Mouse (Mus musculus) kidney, embryonic 14.5 days (tissue): ENCODE results near the gene Cltc. TPM values are rescaled to one million over a fixed set of nuclear protein-coding genes. Genes with fewer than 3 reads are reported as not detected.

Experiments
- ATAC-seq: fragments of 200-750 bp; cut with Nextera tagmentation; 2 replicates; pipeline ENCODE4 v1.8.0; 2017; ENCODE audit warnings: moderate number of reproducible peaks, mild to moderate bottlenecking, moderate TSS enrichment, moderate library complexity; ENCODE audit not compliant: low FRiP score, low TSS enrichment
- H3K27ac ChIP-seq: fragments of 300-500 bp; sonication (generic); 2 replicates; pipeline ENCODE4 v1.5.1; 2014; ENCODE audit warnings: low read depth, mild to moderate bottlenecking, low read length, moderate library complexity, mixed read lengths
- H3K27me3 ChIP-seq: fragments of 300-500 bp; sonication (generic); 2 replicates; pipeline ENCODE4 v1.6.1; 2014; ENCODE audit warnings: mild to moderate bottlenecking, low read length; ENCODE audit not compliant: control insufficient read depth, insufficient read depth
- H3K36me3 ChIP-seq: fragments of 300-500 bp; sonication (generic); 2 replicates; pipeline ENCODE4 v1.6.1; 2014; ENCODE audit warnings: low read length, mixed read lengths; ENCODE audit not compliant: control insufficient read depth, insufficient read depth
- H3K4me1 ChIP-seq: fragments of 300-500 bp; sonication (generic); 2 replicates; pipeline ENCODE4 v1.6.1; 2014; ENCODE audit warnings: low read length, mixed read lengths; ENCODE audit not compliant: control insufficient read depth, insufficient read depth
- H3K4me2 ChIP-seq: fragments of 300-500 bp; sonication (generic); replicated peaks from 2 replicates; pipeline ENCODE4 v1.6.1; 2014; ENCODE audit warnings: low read depth, mild to moderate bottlenecking, low read length
- H3K4me3 ChIP-seq: fragments of 300-500 bp; sonication (generic); 2 replicates; pipeline ENCODE4 v1.5.1; 2014; ENCODE audit warnings: mild to moderate bottlenecking, low read length
- H3K9ac ChIP-seq: fragments of 300-500 bp; sonication (generic); 2 replicates; pipeline ENCODE4 v1.6.1; 2014; ENCODE audit warnings: low read depth, mild to moderate bottlenecking, low read length, moderate library complexity
- H3K9me3 ChIP-seq: fragments of 300-500 bp; sonication (generic); 2 replicates; pipeline ENCODE4 v1.6.1; 2016; ENCODE audit warnings: low read length; ENCODE audit not compliant: control insufficient read depth
- WGBS: fragments of 180-500 bp; shearing (Covaris S2); extraction: QIAGEN DNeasy Blood & Tissue Kit; methylation state at CpG from one replicate; pipeline ENCODE4 v1.1.7; 2014; 5-methylcytosine and 5-hydroxymethylcytosine counted together
- polyA plus RNA-seq: library from polyadenylated mRNA; unstranded; fragments of >200 nt; fragmentation: Nextera tagmentation; extraction: Ambion mirVana; gene quantifications from 2 replicates; pipeline ENCODE4 v1.2.1, GENCODE M21; 2014

Cltc gene
- polyA plus RNA-seq, 1 experiment from 2014 or later = 200 TPM

DNA sequence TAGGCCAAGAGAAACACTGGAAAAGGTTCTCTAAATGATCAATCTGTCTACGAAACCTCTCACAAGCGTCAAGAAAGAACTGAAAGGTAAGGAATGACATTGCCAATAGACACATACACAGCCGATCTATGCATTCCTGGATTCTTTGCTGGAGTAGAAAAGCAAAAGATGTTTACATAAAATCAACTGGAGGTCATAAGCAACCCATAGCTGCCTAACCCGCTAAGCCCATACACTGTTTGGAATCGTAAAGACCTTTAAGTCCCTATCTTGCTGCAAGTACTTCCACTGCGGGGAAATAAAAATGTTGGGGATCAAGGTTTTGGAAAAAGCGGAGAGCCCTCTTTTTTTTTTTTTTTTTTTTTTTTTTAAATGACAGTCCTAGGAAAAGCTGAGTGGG, 74.5 kb downstream of the Cltc start:
- H3K27ac ChIP-seq = no peak overlapping the region; the same call in 1 of the 2 replicates
- H3K27me3 ChIP-seq = no peaks in the 10 kb centered on the region
- H3K36me3 ChIP-seq = peaks cover 9% of the 10 kb centered on the region; the same call in 1 of the 2 replicates
- no peak for ATAC-seq
- peak overlapping the region; percentile 75 for H3K4me2 ChIP-seq
- WGBS = 36% methylated on average over 7 of the region's 7 CpGs
- peak overlapping the region; percentile 86 for H3K9ac ChIP-seq
- H3K9me3 ChIP-seq = no peaks in the 10 kb centered on the region
- H3K4me3 ChIP-seq = peak overlapping the region; percentile 88
- peaks cover 25% of the 10 kb centered on the region for H3K4me1 ChIP-seq

DNA sequence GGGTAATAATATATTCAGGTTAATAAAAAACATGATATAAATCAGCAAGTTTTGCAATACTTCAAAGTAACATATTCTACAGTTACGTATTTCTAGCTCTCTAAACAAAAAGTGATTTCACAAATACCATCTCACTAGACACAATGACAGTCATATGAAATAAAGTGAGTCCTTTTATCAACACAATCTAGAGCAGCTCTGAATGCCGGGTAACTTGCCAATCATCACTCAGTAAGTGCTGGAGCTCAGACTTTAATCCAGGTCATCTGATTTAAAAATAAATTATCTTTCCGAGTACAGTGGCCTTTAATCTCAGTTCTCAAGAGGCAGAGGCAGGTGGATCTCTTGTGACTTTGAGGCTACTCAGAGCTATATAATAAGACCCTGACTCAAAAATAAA, 75.9 kb downstream of the Cltc start:
- peaks cover 25% of the 10 kb centered on the region for H3K4me1 ChIP-seq
- no peak overlapping the region; the same call in 1 of the 2 replicates for H3K4me2 ChIP-seq
- no peak overlapping the region for H3K9ac ChIP-seq
- ATAC-seq = no peak
- no peaks in the 10 kb centered on the region for H3K27me3 ChIP-seq
- no peak overlapping the region for H3K27ac ChIP-seq
- H3K36me3 ChIP-seq = no peaks in the 10 kb centered on the region
- H3K9me3 ChIP-seq = no peaks in the 10 kb centered on the region
- no peak overlapping the region for H3K4me3 ChIP-seq
- WGBS = 84% methylated on average over 3 of the region's 3 CpGs

DNA sequence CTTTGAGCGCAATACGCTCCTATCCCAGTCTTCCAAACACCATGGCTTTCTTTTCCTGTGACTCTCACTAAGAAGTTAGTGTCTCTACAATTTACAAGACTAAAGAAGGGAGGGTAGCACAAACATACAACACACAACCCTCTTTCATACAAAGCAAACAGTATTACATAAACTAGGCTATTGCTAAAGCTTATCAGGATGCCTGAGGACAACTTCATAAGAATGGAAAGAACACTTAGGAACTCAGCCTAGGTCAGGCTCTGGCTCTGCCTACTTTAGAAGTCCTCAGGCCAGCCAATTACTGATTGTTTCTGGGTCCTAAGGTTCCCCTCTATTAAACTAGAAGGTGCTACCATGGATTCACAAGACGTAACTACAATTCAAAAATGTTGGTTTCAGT, 76.6 kb downstream of the Cltc start:
- Histone ChIP-seq H3K27ac (no peak overlapping the region), H3K9me3 (no peaks in the 10 kb centered on the region), H3K4me2 (no peak overlapping the region), H3K4me1 (peaks cover 25% of the 10 kb centered on the region), H3K36me3 (no peaks in the 10 kb centered on the region), H3K9ac (no peak overlapping the region), H3K27me3 (no peaks in the 10 kb centered on the region), H3K4me3 (no peak overlapping the region)
- no peak for ATAC-seq
- 92% methylated on average over 3 of the region's 3 CpGs for WGBS

DNA sequence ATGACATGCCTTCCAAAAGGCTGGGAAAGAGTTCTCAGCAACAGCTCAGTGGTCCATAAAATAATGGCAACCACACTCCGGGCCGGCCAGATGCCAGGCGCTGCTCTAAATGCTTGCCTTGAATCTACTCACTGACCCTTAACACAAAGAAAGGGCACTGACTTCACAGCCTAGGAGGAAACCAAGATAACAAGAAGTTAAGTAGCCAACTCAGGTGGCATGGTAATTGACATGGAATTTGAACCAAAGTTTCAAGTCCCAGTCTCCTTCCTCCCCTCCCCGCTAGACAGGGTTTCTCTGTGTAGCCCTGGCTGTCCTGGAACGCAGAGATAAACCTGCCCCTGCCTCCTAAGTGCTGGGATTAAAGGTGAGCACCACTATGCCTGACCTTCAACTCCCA, 78.4 kb downstream of the Cltc start:
- Histone ChIP-seq H3K36me3 (no peaks in the 10 kb centered on the region), H3K27ac (peak overlapping the region; percentile 37; the same call in 1 of the 2 replicates), H3K27me3 (no peaks in the 10 kb centered on the region), H3K4me3 (no peak overlapping the region), H3K4me1 (peaks cover 14% of the 10 kb centered on the region; the same call in 1 of the 2 replicates), H3K9me3 (no peaks in the 10 kb centered on the region), H3K4me2 (no peak overlapping the region), H3K9ac (no peak overlapping the region)
- 39% methylated on average over 5 of the region's 5 CpGs for WGBS
- ATAC-seq = no peak

DNA sequence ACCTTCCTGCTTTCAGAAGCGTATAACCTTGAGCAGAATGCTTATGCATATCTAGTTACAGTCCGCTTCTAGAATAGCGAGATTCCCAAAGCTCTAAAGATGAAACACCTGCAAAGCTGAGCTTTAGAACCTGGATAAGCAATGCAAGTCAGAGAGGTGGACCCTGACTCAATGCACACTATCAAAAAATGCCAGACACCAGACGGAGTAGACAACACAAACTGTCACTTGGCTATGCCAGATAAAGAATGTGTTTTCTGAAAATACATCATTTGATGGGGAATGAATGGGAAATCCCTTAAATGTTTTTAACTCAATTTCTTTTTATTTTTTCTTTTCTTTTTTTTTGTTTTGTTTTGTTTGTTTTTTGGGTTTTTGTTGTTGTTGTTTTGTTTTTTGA, 81.8 kb downstream of the Cltc start:
- H3K27me3 ChIP-seq = no peaks in the 10 kb centered on the region
- no peak for ATAC-seq
- H3K27ac ChIP-seq = no peak overlapping the region
- no peak overlapping the region for H3K4me3 ChIP-seq
- H3K4me2 ChIP-seq = no peak overlapping the region
- 87% methylated on average over 4 of the region's 4 CpGs for WGBS
- peaks cover 5% of the 10 kb centered on the region; the same call in 1 of the 2 replicates for H3K4me1 ChIP-seq
- H3K9me3 ChIP-seq = no peaks in the 10 kb centered on the region
- H3K36me3 ChIP-seq = no peaks in the 10 kb centered on the region
- H3K9ac ChIP-seq = no peak overlapping the region

DNA sequence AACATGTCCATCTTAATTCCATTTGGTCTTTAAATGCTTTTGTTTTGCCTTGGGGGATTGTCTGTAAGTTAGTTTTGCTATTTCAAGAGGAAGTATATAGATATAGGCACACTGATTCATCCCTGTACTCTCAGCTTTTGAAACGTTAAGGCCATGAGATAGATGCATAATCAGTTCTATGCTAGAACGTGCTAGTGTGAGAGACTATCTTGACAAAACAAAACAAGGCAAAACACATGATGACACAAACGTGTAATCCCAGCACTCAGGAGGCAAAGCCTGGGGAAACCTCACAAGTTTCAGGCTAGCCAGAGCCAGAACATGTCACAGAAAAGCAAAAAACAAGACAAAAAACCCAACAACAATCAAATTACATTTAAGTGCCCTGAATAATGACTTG, 84.6 kb downstream of the Cltc start:
- Histone ChIP-seq H3K9me3 (no peaks in the 10 kb centered on the region), H3K36me3 (no peaks in the 10 kb centered on the region), H3K4me2 (no peak overlapping the region), H3K4me1 (no peaks in the 10 kb centered on the region), H3K27me3 (no peaks in the 10 kb centered on the region), H3K9ac (no peak overlapping the region), H3K4me3 (no peak overlapping the region), H3K27ac (no peak overlapping the region)
- WGBS = 73% methylated on average over 3 of the region's 3 CpGs
- no peak for ATAC-seq

DNA sequence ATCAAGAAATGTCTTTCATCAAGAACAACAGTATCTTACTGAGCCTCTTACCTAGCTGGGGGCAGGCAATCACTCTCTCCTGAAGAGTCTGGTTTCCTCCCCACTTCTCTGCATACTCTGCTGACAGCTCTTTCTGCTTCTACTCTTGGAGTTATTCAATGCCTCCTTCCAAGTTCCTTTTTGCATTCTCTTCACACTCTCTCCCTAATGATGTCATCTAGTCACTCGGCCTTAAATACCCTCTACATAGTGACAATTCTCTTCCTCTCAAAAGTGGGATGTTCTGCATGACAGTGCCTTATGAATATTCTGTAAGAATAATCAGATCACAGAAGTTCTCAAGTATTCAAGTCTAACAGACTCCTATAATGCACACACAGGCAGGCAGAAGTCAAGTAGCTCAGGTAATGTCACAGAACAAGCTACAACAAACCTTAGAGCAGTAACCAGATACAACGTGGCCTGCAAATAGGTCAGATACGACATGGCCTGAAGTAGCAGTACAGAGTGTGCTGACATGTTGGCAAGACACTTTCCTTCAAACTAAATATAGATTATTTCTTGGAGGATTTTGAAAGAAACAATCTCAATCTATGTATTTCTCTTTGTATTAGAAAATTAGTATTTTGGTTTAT, 86.2 kb downstream of the Cltc start:
- Histone ChIP-seq H3K27me3 (no peaks in the 10 kb centered on the region), H3K27ac (no peak overlapping the region), H3K36me3 (no peaks in the 10 kb centered on the region), H3K4me3 (no peak overlapping the region), H3K4me2 (no peak overlapping the region), H3K4me1 (no peaks in the 10 kb centered on the region), H3K9ac (no peak overlapping the region), H3K9me3 (no peaks in the 10 kb centered on the region)
- 70% methylated on average over 3 of the region's 3 CpGs for WGBS
- no peak for ATAC-seq

DNA sequence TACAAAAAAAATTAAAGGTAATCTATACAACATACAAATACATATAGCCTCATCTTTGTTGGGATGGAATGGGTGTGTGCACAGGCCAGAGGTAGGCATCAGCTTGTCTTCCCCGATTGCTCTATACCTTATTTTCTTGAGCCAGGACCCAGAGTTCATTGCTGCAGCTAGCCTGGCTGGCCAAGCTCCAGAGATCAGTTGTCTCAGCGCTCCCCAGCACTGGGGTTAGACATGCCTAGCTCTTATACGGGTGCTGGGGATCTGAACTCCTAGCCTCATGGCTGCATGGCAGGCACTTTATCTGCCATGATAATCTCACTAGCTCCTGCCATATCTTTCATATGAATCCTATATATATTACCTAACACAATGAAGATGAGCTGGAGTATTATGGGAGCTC, 89.2 kb downstream of the Cltc start:
- Histone ChIP-seq H3K36me3 (peaks cover 19% of the 10 kb centered on the region), H3K4me1 (no peaks in the 10 kb centered on the region), H3K4me2 (no peak overlapping the region), H3K9me3 (no peaks in the 10 kb centered on the region), H3K27me3 (no peaks in the 10 kb centered on the region), H3K9ac (no peak overlapping the region), H3K27ac (no peak overlapping the region), H3K4me3 (no peak overlapping the region)
- no peak for ATAC-seq
- WGBS = 84% methylated on average over 3 of the region's 3 CpGs

DNA sequence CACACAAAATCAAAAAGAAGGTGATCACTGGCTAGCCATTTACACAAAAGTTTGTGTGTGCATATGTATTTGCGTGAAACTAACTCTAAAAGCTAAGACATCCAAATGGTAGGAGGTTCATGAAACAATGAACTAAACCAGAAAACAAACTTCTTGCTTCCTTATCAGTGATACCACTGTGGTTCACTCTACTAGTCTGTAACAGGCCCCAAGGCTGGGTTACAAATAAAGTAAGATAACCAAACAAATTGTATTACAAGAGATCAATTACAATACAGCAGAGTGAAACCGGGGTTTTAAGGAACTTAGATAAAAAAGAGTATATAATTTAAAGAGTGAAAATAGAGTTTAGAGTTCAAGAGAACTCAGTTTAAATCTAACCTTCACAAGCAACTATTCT, 89.8 kb downstream of the Cltc start:
- H3K4me3 ChIP-seq = no peak overlapping the region
- peaks cover 22% of the 10 kb centered on the region for H3K36me3 ChIP-seq
- 89% methylated on average over 2 of the region's 2 CpGs for WGBS
- no peak overlapping the region for H3K27ac ChIP-seq
- no peak for ATAC-seq
- no peak overlapping the region for H3K9ac ChIP-seq
- no peak overlapping the region for H3K4me2 ChIP-seq
- no peaks in the 10 kb centered on the region for H3K27me3 ChIP-seq
- no peaks in the 10 kb centered on the region for H3K4me1 ChIP-seq
- no peaks in the 10 kb centered on the region for H3K9me3 ChIP-seq
